Mouse (Mus musculus): ENCODE measurements around the gene Ctnnbl1. TPM values are rescaled to one million over a fixed set of nuclear protein-coding genes. Genes with fewer than 3 reads are reported as not detected.

Gene Ctnnbl1
- polyA plus RNA-seq, 2 experiments from 2014 or later: 64.0 to 74.3 TPM

GRCm38 (mm10) chr2:157824249-157824648 lies 87.0 kb downstream of the Ctnnbl1 start:
- ATAC-seq: no peak

- ATAC-seq: no peak
Observed at GRCm38 (mm10) chr2:157830101-157830500, 92.9 kb downstream of the Ctnnbl1 start.

- ATAC-seq: no peak
Observed at GRCm38 (mm10) chr2:157830620-157831354, 93.6 kb downstream of the Ctnnbl1 start.

GRCm38 (mm10) chr2:157837050-157837449 lies 99.8 kb downstream of the Ctnnbl1 start:
- ATAC-seq: no peak

- ATAC-seq: no peak
Observed at GRCm38 (mm10) chr2:157838206-157838923, 101.2 kb downstream of the Ctnnbl1 start.

GRCm38 (mm10) chr2:157840641-157841078 lies 103.5 kb downstream of the Ctnnbl1 start:
- no peak for ATAC-seq

- no peak for ATAC-seq
Observed at GRCm38 (mm10) chr2:157841121-157841520, 103.9 kb downstream of the Ctnnbl1 start.

- ATAC-seq: no peak
Observed at GRCm38 (mm10) chr2:157844746-157845145, 107.5 kb downstream of the Ctnnbl1 start.

GRCm38 (mm10) chr2:157845831-157846230 lies 108.6 kb downstream of the Ctnnbl1 start:
- ATAC-seq: no peak

GRCm38 (mm10) chr2:157853135-157853534 lies 115.9 kb downstream of the Ctnnbl1 start:
- no peak for ATAC-seq

- ATAC-seq: no peak
Observed at GRCm38 (mm10) chr2:157855814-157856213, 118.6 kb downstream of the Ctnnbl1 start.

- no peak for ATAC-seq
Observed at GRCm38 (mm10) chr2:157857496-157857895, 120.3 kb downstream of the Ctnnbl1 start.

- ATAC-seq: no peak
Observed at GRCm38 (mm10) chr2:157858317-157858716, 121.1 kb downstream of the Ctnnbl1 start.

GRCm38 (mm10) chr2:157859046-157859701 lies 122.0 kb downstream of the Ctnnbl1 start:
- no peak for ATAC-seq

- no peak for ATAC-seq
Observed at GRCm38 (mm10) chr2:157861273-157861944, 124.2 kb downstream of the Ctnnbl1 start.

GRCm38 (mm10) chr2:157862306-157862705 lies 125.1 kb downstream of the Ctnnbl1 start:
- ATAC-seq: no peak

GRCm38 (mm10) chr2:157867126-157867525 lies 129.9 kb downstream of the Ctnnbl1 start:
- ATAC-seq: no peak

- ATAC-seq: no peak
Observed at GRCm38 (mm10) chr2:157870247-157870646, 133.0 kb downstream of the Ctnnbl1 start.

- no peak for ATAC-seq
Observed at GRCm38 (mm10) chr2:157873223-157873622, 136.0 kb downstream of the Ctnnbl1 start.

- no peak for ATAC-seq
Observed at GRCm38 (mm10) chr2:157873691-157874090, 136.5 kb downstream of the Ctnnbl1 start.

GRCm38 (mm10) chr2:157875111-157875510 lies 137.9 kb downstream of the Ctnnbl1 start:
- no peak for ATAC-seq

- ATAC-seq: no peak
Observed at GRCm38 (mm10) chr2:157877394-157877793, 140.2 kb downstream of the Ctnnbl1 start.

GRCm38 (mm10) chr2:157877967-157878366 lies 140.8 kb downstream of the Ctnnbl1 start:
- ATAC-seq: no peak
